Mouse (Mus musculus): Measurements from ENCODE around the gene Dgke. TPM values are rescaled to one million over a fixed set of nuclear protein-coding genes. Genes with fewer than 3 reads are reported as not detected.
"Not testable (repeated sequence)": the region's sequence is repeated elsewhere in the genome, so short reads cannot be mapped to it uniquely, and the experiment has no call there.

Dgke gene
- polyA plus RNA-seq, 1 experiment from 2014 or later = 1.9 TPM

GRCm38 (mm10) chr11:88998974-88999722, 67.5 kb downstream of the Dgke start, which contains the start of gene Trim25:
TSS of gene Trim25 (plus strand) at chr11:88999376.
- peak within 1 kb of the TSS; percentile 84 for H3K9ac ChIP-seq (ENCODE audit: low read length)
- WGBS = 3% methylated on average over 47 of the region's 48 CpGs
- DNase-seq (ENCODE audit: low spot score) = peak; percentile 97

GRCm38 (mm10) chr11:88998406-88998805, 68.2 kb downstream of the Dgke start:
- no peak overlapping the region for H3K4me3 ChIP-seq (ENCODE audit: low read depth, low read length)
- H3K4me2 ChIP-seq (replicated peaks; ENCODE audit: low read depth) = peak overlapping the region; percentile 77
- ATAC-seq (ENCODE audit: low FRiP score, low TSS enrichment) = no peak

More at GRCm38 (mm10) chr11:88998974-88999722, 67.5 kb downstream of the Dgke start, which contains the start of gene Trim25:
- TF ChIP-seq EP300 (optimal IDR thresholded peaks at IDR 0.05) (no peak), CTCF (IDR thresholded peaks at IDR 0.05; ENCODE audit: low read depth) (peak; percentile 60)
- no peaks in the 10 kb centered on the region for H3K27me3 ChIP-seq (ENCODE audit: control insufficient read depth, insufficient read depth, low read length)
- H3K27ac ChIP-seq (replicated peaks) = peak within 1 kb of the TSS; percentile 79
- H3K9me3 ChIP-seq (ENCODE audit: control insufficient read depth, low read length) = no peaks in the 10 kb centered on the region
- peak within 1 kb of the TSS; percentile 61 for H3K4me3 ChIP-seq (ENCODE audit: low read depth, low read length)
- no peaks in the 10 kb centered on the region for H3K36me3 ChIP-seq (ENCODE audit: control insufficient read depth, insufficient read depth, low read length)
- ATAC-seq (ENCODE audit: low FRiP score, low TSS enrichment) = peak; percentile 92
- peak within 1 kb of the TSS; percentile 77 for H3K4me2 ChIP-seq (replicated peaks; ENCODE audit: low read depth)
- peaks cover 5% of the 10 kb centered on the region; the same call in 1 of the 2 replicates for H3K4me1 ChIP-seq (replicated peaks; ENCODE audit: control insufficient read depth, insufficient read depth)

DNA sequence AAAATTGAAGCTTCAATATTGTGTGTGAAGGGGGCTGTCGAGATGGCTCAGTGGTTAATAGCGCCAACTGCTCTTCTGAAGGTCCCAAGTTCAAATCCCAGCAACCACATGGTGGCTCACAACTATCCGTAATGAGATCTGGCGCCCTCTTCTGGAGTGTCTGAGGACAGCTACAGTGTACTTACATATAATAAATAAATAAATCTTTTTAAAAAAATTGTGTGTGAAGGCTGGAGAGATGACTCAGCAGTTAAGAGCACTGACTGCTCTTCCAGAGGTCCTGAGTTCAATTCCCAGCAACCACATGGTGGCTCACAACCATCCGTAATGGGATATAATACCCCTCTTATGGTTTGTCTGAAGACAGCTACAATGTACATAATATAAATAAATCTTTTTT, 69.3 kb downstream of the Dgke start:
- not testable (repeated sequence) for H3K4me1 ChIP-seq (replicated peaks; ENCODE audit: control insufficient read depth, insufficient read depth); DNase-seq (ENCODE audit: low spot score); H3K27me3 ChIP-seq (ENCODE audit: control insufficient read depth, insufficient read depth, low read length); H3K4me3 ChIP-seq (ENCODE audit: low read depth, low read length); H3K36me3 ChIP-seq (ENCODE audit: control insufficient read depth, insufficient read depth, low read length); H3K9ac ChIP-seq (ENCODE audit: low read length); ATAC-seq (ENCODE audit: low FRiP score, low TSS enrichment); H3K27ac ChIP-seq (replicated peaks); H3K9me3 ChIP-seq (ENCODE audit: control insufficient read depth, low read length); H3K4me2 ChIP-seq (replicated peaks; ENCODE audit: low read depth)
- TF ChIP-seq CTCF (IDR thresholded peaks at IDR 0.05; ENCODE audit: low read depth) = peak; percentile 41
- WGBS = 85% methylated on average over 5 of the region's 5 CpGs

More at GRCm38 (mm10) chr11:88998406-88998805, 68.2 kb downstream of the Dgke start:
- Histone ChIP-seq H3K27ac (replicated peaks) (no peak overlapping the region), H3K27me3 (ENCODE audit: control insufficient read depth, insufficient read depth, low read length) (no peaks in the 10 kb centered on the region), H3K4me1 (replicated peaks; ENCODE audit: control insufficient read depth, insufficient read depth) (0 out of 2 replicates have a peak, but pooled peaks cover 3% of the 10 kb centered on the region), H3K36me3 (ENCODE audit: control insufficient read depth, insufficient read depth, low read length) (no peaks in the 10 kb centered on the region), H3K9me3 (ENCODE audit: control insufficient read depth, low read length) (no peaks in the 10 kb centered on the region), H3K9ac (ENCODE audit: low read length) (no peak overlapping the region)
- TF ChIP-seq CTCF (IDR thresholded peaks at IDR 0.05; ENCODE audit: low read depth) (no peak), EP300 (optimal IDR thresholded peaks at IDR 0.05) (no peak)
- 29% methylated on average over 3 of the region's 3 CpGs for WGBS
- DNase-seq (ENCODE audit: low spot score) = no peak

DNA sequence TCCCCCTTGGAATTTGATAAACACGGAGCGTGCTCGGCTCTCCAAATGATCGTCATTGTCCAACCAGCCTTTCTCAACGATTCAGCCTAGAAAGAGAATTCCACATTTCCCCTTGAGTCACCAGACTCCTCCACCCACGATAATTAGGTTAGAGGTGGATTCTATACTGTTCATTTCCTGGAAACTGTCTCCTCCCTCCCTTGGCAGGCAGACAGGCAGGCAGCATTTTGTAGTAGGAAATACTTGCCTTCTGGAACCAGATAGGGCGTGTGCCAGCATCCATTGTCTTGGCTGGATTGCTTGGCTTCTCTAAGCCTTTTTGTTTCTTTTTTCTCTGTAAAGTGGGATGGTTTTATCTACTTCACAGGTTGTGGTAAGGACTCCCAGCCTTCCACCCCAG, 70.2 kb downstream of the Dgke start:
- no peaks in the 10 kb centered on the region for H3K4me1 ChIP-seq (replicated peaks; ENCODE audit: control insufficient read depth, insufficient read depth)
- H3K9me3 ChIP-seq (ENCODE audit: control insufficient read depth, low read length) = no peaks in the 10 kb centered on the region
- H3K4me2 ChIP-seq (replicated peaks; ENCODE audit: low read depth) = peak overlapping the region; percentile 21; the same call in 1 of the 2 replicates
- DNase-seq (ENCODE audit: low spot score) (peak; percentile 76), ATAC-seq (ENCODE audit: low FRiP score, low TSS enrichment) (peak; percentile 62)
- H3K9ac ChIP-seq (ENCODE audit: low read length) = no peak overlapping the region
- no peaks in the 10 kb centered on the region for H3K27me3 ChIP-seq (ENCODE audit: control insufficient read depth, insufficient read depth, low read length)
- H3K27ac ChIP-seq (replicated peaks) = peak overlapping the region; percentile 76
- no peak for TF ChIP-seq CTCF (IDR thresholded peaks at IDR 0.05; ENCODE audit: low read depth)
- TF ChIP-seq EP300 (optimal IDR thresholded peaks at IDR 0.05) = no peak
- no peak overlapping the region for H3K4me3 ChIP-seq (ENCODE audit: low read depth, low read length)
- WGBS = 45% methylated on average over 7 of the region's 7 CpGs
- H3K36me3 ChIP-seq (ENCODE audit: control insufficient read depth, insufficient read depth, low read length) = no peaks in the 10 kb centered on the region

- TF ChIP-seq CTCF (IDR thresholded peaks at IDR 0.05; ENCODE audit: low read depth) = no peak
- no peak for TF ChIP-seq EP300 (optimal IDR thresholded peaks at IDR 0.05)
- 0 out of 2 replicates have a peak, but pooled peaks cover 4% of the 10 kb centered on the region for H3K36me3 ChIP-seq (ENCODE audit: control insufficient read depth, insufficient read depth, low read length)
- H3K27me3 ChIP-seq (ENCODE audit: control insufficient read depth, insufficient read depth, low read length) = no peaks in the 10 kb centered on the region
- H3K4me1 ChIP-seq (replicated peaks; ENCODE audit: control insufficient read depth, insufficient read depth) = no peaks in the 10 kb centered on the region
- 66% methylated on average over 2 of the region's 2 CpGs for WGBS
- no peak overlapping the region for H3K4me2 ChIP-seq (replicated peaks; ENCODE audit: low read depth)
- ATAC-seq (ENCODE audit: low FRiP score, low TSS enrichment) = no peak
- peak overlapping the region; percentile 75 for H3K27ac ChIP-seq (replicated peaks)
- H3K9ac ChIP-seq (ENCODE audit: low read length) = no peak overlapping the region
- no peak for DNase-seq (ENCODE audit: low spot score)
- H3K9me3 ChIP-seq (ENCODE audit: control insufficient read depth, low read length) = no peaks in the 10 kb centered on the region
- H3K4me3 ChIP-seq (ENCODE audit: low read depth, low read length) = no peak overlapping the region
Observed at GRCm38 (mm10) chr11:88995616-88996015, 71.0 kb downstream of the Dgke start.

DNA sequence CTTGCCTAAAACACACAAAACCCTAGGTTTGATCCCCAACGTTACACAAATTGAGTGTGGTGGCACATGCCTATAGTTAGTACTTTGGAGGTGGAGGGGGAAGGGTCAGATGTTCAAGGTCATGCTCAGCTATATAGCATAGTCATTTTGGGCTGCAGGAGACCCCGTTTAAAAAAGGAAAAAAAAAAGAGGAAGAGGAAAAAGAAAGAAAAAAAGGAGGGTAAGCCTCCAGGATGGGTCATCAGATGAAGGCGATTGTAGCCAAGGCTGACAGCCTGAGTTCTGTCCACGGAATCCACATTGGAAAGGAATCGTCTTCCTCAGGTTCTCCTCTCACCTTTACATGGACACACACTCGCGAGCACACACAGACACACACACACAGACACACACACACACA, 72.2 kb downstream of the Dgke start:
- no peak overlapping the region for H3K4me2 ChIP-seq (replicated peaks; ENCODE audit: low read depth)
- H3K9ac ChIP-seq (ENCODE audit: low read length) = no peak overlapping the region
- TF ChIP-seq CTCF (IDR thresholded peaks at IDR 0.05; ENCODE audit: low read depth) (no peak), EP300 (optimal IDR thresholded peaks at IDR 0.05) (no peak)
- 0 out of 2 replicates have a peak, but pooled peaks cover 4% of the 10 kb centered on the region for H3K36me3 ChIP-seq (ENCODE audit: control insufficient read depth, insufficient read depth, low read length)
- ATAC-seq (ENCODE audit: low FRiP score, low TSS enrichment) = no peak
- H3K4me3 ChIP-seq (ENCODE audit: low read depth, low read length) = no peak overlapping the region
- no peaks in the 10 kb centered on the region for H3K27me3 ChIP-seq (ENCODE audit: control insufficient read depth, insufficient read depth, low read length)
- WGBS = 81% methylated on average over 7 of the region's 7 CpGs
- H3K4me1 ChIP-seq (replicated peaks; ENCODE audit: control insufficient read depth, insufficient read depth) = no peaks in the 10 kb centered on the region
- no peaks in the 10 kb centered on the region for H3K9me3 ChIP-seq (ENCODE audit: control insufficient read depth, low read length)
- H3K27ac ChIP-seq (replicated peaks) = no peak overlapping the region
- no peak for DNase-seq (ENCODE audit: low spot score)

Data from stomach, postnatal 0 days (tissue).